Mouse (Mus musculus): Measurements from ENCODE around the gene Tob2. TPM values are rescaled to one million over a fixed set of nuclear protein-coding genes. Genes with fewer than 3 reads are reported as not detected.

Tob2 gene
- total RNA-seq, 2 experiments from 2014 or later, result 56.5 to 78.6 TPM

DNA sequence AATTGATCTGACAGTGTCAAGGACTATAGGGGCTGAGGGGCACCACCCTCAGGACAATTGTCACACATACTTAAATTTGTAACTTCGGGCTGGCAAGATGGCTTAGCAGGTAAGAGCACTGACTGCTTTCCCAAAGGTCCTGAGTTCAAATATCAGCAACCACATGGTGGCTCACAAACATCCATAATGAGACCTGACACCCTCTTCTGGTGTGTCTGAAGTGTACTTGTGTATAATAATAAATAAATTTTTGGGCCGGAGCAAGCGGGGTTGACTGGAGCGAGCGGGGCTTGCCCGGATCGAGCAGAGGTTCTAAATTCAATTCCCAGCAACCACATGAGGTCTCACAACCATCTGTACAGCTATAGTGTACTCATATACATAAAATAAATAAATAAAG, 18.3 kb downstream of the Tob2 start:
- intact Hi-C loops (cut with DNase I), result no loop called here
- DNase-seq, result no peak

GRCm38 (mm10) chr15:81839634-81840033, 19.0 kb downstream of the Tob2 start:
- intact Hi-C loops (cut with DNase I), result loop anchor here (1.0 kb wide), 1 partner anchor 18 kb away; no protein-coding TSS in a partner anchor
- peak; percentile 94 to 97 for DNase-seq

- peak; percentile 70 to 71 for DNase-seq
- intact Hi-C loops (cut with DNase I), result loop anchor here (1.0 kb wide), 1 partner anchor 19 kb away; no protein-coding TSS in a partner anchor
Observed at GRCm38 (mm10) chr15:81838554-81839235, 19.9 kb downstream of the Tob2 start.

GRCm38 (mm10) chr15:81836966-81837920, 21.4 kb downstream of the Tob2 start:
- intact Hi-C loops (cut with DNase I), result no loop called here
- no peak for DNase-seq

DNA sequence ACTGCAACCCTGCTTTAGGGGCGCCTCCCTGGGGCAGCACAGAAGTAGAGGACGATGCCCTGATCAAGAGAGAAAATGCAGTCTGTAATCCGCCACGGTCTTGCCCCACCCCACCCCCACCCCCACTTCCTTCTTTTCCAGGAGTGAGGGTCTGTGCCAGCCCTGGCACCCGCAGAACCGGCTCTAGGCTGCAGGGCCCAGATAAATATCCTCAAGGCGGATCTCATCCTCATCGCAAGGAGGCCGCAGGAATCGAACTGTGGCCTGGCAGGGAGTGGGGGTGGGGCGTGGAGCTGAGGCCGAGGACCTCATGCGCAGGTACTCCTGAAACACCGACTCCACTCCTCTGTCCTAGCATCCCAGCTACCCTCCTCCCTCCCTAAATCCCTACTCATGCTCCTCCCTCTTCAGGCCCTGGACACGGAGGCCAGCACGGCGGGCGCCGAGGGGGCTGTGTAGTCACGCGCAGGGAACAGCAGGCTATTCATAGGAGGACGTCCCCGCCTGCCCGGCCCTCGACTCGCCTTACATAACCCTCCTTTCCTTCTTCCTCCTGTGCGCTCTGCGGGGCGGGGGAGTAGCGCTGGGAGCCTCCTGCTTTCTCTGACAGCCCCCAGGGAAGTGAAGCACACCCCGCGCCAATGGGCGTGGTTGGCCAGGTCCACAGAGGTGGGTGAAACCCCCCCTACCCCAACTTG, 22.3 kb downstream of the Tob2 start:
- intact Hi-C loops (cut with DNase I), result no loop called here
- DNase-seq, result peak; percentile 94 to 95

- DNase-seq, result no peak
- intact Hi-C loops (cut with DNase I), result no loop called here
Observed at GRCm38 (mm10) chr15:81835007-81835880, 23.4 kb downstream of the Tob2 start.

DNA sequence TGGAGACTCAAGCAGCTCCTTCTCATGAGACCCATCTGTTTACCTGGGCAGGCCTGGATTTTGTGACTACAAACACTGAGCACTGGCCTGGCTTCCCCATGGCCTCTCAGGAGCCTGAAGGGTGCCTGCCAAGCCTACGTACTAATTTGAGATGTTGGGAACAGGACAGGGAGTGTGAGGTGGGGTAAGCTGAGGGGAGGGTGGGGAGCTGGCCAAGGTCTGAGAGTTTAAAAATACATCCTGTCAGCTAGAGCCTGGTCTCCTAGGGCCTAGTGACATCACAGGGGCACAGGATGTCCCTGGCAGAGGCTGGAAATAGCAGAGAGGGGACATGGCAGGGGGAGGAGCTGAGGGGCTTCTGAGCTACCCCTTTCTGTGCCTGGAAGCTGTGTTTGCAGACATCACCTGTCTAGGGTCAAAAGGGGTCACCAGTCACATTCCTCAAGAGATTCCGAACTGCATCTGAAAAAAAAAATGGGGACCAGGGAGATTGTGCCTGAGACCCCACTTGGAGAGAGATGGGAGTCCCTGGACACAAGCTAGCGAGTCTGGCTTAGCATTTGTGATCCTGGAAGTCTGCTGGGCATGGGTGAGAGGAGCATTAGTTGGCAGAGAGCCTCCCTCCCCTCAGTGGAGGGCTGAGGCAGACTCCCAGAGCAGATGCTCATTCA, 24.3 kb downstream of the Tob2 start:
- peak; percentile 77 to 88 for DNase-seq
- intact Hi-C loops (cut with DNase I), result loop anchor here (5.0 kb wide), 2 partner anchors 38 to 153 kb away; partner anchors contain the start of genes Aco2, Phf5a and Xrcc6

DNA sequence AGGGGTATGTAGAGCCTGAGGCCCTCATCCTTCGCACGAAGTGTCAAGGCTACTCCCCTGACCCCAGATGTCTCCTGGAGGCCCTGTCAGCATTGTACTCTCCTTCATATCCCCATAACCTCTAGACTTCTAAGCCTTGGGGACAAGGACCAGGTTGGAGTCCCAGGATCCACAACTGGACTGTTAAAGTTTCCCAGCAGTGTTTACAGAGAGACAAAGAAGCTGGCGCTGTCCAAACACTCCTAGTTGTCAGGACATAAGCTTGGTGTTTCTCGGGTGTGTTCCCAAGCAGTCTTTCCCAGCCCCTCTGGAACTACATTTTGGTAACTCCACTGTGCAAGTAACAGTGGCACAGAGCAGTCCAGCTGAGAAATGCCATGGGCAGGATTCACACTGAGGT, 25.1 kb downstream of the Tob2 start:
- intact Hi-C loops (cut with DNase I), result loop anchor here (5.0 kb wide), 2 partner anchors 39 to 154 kb away; partner anchors contain the start of genes Aco2, Phf5a and Xrcc6
- no peak for DNase-seq

DNA sequence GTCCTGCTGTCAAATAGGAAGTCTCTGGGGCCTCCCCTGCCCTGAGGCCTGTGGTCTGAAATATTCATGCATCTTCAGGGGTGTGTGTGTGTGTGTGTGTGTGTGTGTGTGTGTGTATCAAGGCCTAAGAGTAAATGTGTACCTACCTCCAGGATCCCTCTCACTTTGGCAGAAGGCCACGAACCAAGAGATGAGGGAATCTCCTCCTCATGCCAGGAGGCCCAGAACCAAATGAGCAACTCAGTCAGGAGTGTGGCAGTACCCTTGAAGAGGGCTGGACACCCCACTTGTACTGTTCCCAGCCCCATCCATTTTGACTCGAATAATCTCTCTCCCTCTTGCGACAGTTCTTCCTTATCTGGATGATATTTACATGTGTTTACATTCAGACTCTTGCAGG, 26.4 kb downstream of the Tob2 start:
- intact Hi-C loops (cut with DNase I), result loop anchor here (5.0 kb wide), 2 partner anchors 40 to 155 kb away; partner anchors contain the start of genes Aco2, Phf5a and Xrcc6

DNA sequence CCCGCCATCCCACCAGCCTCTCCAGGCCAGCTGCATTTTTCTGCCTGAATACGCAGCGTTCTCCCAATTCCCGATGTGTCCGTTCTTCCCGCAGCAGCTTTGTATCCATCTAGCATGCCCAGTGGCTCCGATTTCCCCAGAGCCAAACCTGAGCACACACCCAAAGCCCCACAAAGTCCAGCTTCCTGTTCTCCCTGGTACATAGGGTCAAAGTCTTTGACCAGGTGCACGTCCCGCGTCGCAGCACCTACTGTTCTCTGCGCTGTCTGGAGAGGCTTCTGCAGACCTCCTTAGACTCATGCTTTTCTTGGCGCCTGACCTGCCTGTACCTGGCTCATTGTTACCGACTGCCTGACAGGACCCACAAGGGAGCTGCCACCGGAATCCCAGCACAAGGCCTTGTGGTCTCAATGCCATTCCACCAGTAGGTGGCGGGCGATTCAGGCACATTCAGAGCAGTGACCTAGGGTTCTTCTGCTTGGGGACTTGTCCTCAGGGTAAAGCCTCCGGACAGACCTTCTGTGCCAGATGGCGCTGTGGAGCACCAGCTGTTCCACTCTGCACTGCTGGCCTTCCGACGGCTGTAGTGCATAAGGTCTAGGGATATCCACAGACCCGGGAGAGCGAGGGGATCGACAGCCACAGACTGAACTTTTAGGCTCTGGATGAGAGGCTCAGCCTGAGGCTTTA, 27.3 kb downstream of the Tob2 start:
- intact Hi-C loops (cut with DNase I), result loop anchor here (1.0 to 5.0 kb wide), 3 partner anchors 41 to 156 kb away; partner anchors contain the start of genes Aco2, Phf5a and Xrcc6
- DNase-seq, result peak; percentile 96

More for the DNA sequence above, 26.4 kb downstream of the Tob2 start:
- DNase-seq, result peak in 1 of 2 experiments; percentile 25

- intact Hi-C loops (cut with DNase I), result loop anchor here (5.0 kb wide), 2 partner anchors 42 to 157 kb away; partner anchors contain the start of genes Aco2, Phf5a and Xrcc6
- no peak for DNase-seq
Observed at GRCm38 (mm10) chr15:81830530-81830929, 28.1 kb downstream of the Tob2 start.

GRCm38 (mm10) chr15:81829208-81829580, 29.4 kb downstream of the Tob2 start:
- DNase-seq, result no peak
- intact Hi-C loops (cut with DNase I), result no loop called here

- intact Hi-C loops (cut with DNase I), result no loop called here
- no peak for DNase-seq
Observed at GRCm38 (mm10) chr15:81828426-81829207, 30.0 kb downstream of the Tob2 start.

GRCm38 (mm10) chr15:81824832-81825231, 33.8 kb downstream of the Tob2 start:
- intact Hi-C loops (cut with DNase I), result no loop called here
- DNase-seq, result no peak

DNA sequence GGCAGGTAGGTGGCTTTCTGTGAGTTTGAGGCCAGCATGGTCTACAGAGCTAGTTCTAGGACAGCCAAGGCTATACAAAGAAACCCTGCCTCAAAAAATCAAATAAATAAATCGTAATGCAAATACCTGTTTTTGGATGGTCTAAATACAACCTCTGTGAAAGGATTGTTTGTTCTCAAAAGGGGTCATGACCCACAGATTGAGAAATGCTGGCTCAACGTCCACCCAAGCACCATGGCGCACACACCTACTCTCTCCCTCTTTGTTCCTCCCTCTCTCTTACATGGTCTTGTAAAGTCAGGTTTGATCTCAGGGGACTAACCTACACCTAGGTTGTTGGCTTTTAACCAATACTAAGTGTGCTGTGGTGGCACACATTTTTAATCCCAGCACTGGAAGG, 36.0 kb downstream of the Tob2 start:
- intact Hi-C loops (cut with DNase I), result no loop called here
- DNase-seq, result no peak

DNA sequence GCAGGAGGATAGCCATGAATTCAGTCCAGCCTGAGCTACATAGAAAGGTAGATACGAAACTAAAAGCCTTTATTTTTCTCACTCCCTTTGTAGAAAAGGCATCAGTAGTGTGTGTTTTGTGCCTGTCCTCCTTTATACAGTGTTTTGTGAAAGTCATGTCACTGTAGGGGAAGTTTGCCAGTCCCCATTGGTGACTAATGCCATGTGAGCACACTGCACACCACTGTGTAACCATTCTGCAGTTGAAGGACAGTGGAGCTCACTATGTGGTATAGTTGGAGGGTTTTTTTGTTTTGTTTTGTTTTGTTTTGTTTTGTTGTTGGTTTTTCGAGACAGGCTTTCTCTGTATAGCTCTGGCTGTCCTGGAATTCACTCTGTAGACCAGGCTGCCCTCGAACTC, 40.2 kb downstream of the Tob2 start:
- DNase-seq, result no peak
- intact Hi-C loops (cut with DNase I), result loop anchor here (10.0 kb wide), 1 partner anchor 176 kb away; no protein-coding TSS in a partner anchor

- no peak for DNase-seq
- intact Hi-C loops (cut with DNase I), result loop anchor here (10.0 kb wide), 1 partner anchor 180 kb away; no protein-coding TSS in a partner anchor
Observed at GRCm38 (mm10) chr15:81814716-81815370, 43.8 kb downstream of the Tob2 start.
